Mouse (Mus musculus): Measurements from ENCODE around the gene Rnf227.

- TF ChIP-seq CEBPB (IDR thresholded peaks at IDR 0.05; ENCODE audit: insufficient read depth, poor library complexity, severe bottlenecking) (no peak), POLR2A (IDR thresholded peaks at IDR 0.05; ENCODE audit: insufficient read length, low read depth) (no peak), TCF12 (IDR thresholded peaks at IDR 0.05; ENCODE audit: insufficient read depth, poor library complexity, severe bottlenecking) (no peak)
These were observed 37.4 kb upstream of the Rnf227 start for GRCm38 (mm10) chr11:69302817-69303216.

All from myocyte (in vitro differentiated cells).